Mouse (Mus musculus) small intestine, adult 2 months (tissue): ENCODE data around the gene 3830406C13Rik. TPM values are rescaled to one million over a fixed set of nuclear protein-coding genes. Genes with fewer than 3 reads are reported as not detected.

Experiments
- H3K27ac ChIP-seq: fragments of 200-500 bp; 2 replicates; pipeline ENCODE4 v1.5.1; 2012; ENCODE audit warnings: low read depth, low read length, control low read depth, inconsistent platforms; ENCODE audit not compliant: insufficient read depth
- H3K27me3 ChIP-seq: fragments of 200-500 bp; 2 replicates; pipeline ENCODE4 v1.6.1; 2012; ENCODE audit warnings: mild to moderate bottlenecking, moderate library complexity, low read length, inconsistent platforms; ENCODE audit not compliant: control insufficient read depth, insufficient read depth
- H3K36me3 ChIP-seq: fragments of 200-500 bp; 2 replicates; pipeline ENCODE4 v1.6.1; 2012; ENCODE audit warnings: mild to moderate bottlenecking, low read length, control low read depth, inconsistent platforms; ENCODE audit not compliant: control insufficient read depth, insufficient read depth
- H3K4me1 ChIP-seq: fragments of 200-500 bp; 2 replicates; pipeline ENCODE4 v1.6.1; 2012; ENCODE audit warnings: low read length, inconsistent platforms, mixed read lengths; ENCODE audit not compliant: control insufficient read depth, insufficient read depth, insufficient read length
- H3K4me3 ChIP-seq: fragments of 200-500 bp; 2 replicates; pipeline ENCODE4 v1.5.1; 2012; ENCODE audit warnings: low read depth, mild to moderate bottlenecking, control low read depth, inconsistent platforms, low read length, moderate library complexity
- CTCF ChIP-seq: fragments of 200-500 bp; IDR thresholded peaks from 2 replicates; pipeline ENCODE4 v1.5.1; 2012; ENCODE audit warnings: low read depth, mild to moderate bottlenecking, control low read depth, inconsistent platforms, low read length, moderate library complexity, mixed read lengths; ENCODE audit not compliant: insufficient replicate concordance, insufficient read length; ENCODE audit errors: extremely low read depth
- POLR2A ChIP-seq: fragments of 200-500 bp; IDR thresholded peaks from 2 replicates; pipeline ENCODE4 v1.6.1; 2012; ENCODE audit warnings: low read depth, mild to moderate bottlenecking, control low read depth, inconsistent platforms, low read length, moderate library complexity
- WGBS: fragments of 180-500 bp; shearing (Covaris S2); methylation state at CpG from one replicate; pipeline ENCODE4 v1.1.7; 2018; 5-methylcytosine and 5-hydroxymethylcytosine counted together
- polyA plus RNA-seq: library from polyadenylated mRNA; depleted of rRNA; stranded (reverse); fragments of >200 nt; gene quantifications from 2 replicates; pipeline ENCODE4 v1.2.3, GENCODE M21; 2012; rRNA removed

3830406C13Rik gene
- polyA plus RNA-seq, 1 experiment, result 0.76 TPM

DNA sequence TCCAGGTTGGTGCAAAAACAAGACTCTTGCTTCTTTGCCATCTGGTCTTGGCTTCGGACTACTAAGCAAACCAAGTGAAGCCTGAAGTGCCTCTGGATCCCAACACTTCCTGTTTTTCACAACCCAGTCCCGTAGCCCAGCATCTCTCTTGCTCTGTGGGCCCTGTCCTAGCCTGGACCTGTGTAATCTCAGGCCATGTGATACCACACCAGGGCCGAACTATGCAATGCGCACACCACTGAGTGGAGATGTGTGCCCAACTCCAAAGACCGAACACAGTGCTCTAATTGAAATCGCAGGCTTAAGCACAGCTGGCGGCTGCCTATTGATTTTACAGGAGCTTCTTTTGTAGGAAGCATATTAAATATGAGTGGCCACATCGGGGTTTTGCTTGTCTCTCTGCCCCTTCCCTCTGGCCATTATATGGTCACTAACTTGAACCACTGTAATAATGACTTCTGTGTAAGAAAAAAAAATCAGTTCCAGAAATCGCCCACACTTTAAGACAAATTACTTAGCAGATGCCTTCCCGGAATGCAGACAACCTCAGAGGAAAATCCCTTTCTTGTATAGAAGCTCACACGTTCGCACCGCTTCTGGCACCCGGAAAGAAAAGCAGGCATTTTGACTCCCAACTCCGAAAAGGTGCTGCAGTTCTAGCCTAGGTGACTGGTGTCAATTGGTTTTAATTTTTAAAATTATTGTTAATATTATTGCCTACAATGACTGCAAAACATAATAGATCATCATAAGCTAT, 65.5 kb downstream of the 3830406C13Rik start:
- Histone ChIP-seq H3K27ac (no peak overlapping the region), H3K36me3 (no peaks in the 10 kb centered on the region), H3K27me3 (peaks cover 52% of the 10 kb centered on the region), H3K4me1 (no peaks in the 10 kb centered on the region), H3K4me3 (no peak overlapping the region)
- 14% methylated on average over 15 of the region's 15 CpGs for WGBS
- TF ChIP-seq POLR2A, result no peak
- TF ChIP-seq CTCF, result no peak

DNA sequence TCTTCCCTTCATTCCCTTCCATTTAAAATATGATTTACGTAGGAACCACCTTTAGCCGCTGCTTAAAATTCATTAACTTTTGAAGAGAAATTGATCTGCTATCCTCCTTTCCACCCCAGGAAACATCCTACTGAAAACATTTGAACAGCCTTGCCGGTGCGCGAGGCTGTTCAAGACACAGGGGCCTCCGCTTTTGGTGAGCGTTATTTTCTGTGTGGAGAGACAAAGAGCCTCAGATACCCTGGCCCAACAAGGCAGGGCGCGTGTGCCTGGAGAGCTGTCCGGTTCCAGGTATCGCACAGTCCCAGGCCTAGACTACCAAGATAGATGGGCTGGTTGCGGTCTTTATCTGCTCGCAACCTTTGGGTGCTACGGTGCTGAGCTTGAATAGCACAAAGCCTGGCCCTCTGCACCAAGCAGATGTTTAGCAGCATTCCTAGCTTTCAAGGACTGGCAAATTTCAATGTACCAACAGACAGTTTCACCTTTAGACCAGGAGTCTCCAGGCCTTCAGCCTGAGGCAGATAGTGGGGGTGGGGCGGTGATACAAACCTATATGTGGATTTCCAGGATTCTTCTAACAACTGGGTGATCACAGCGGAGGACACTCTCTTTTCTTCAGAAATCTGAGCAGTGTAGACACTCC, 66.4 kb downstream of the 3830406C13Rik start:
- Histone ChIP-seq H3K27me3 (peaks cover 43% of the 10 kb centered on the region), H3K36me3 (no peaks in the 10 kb centered on the region), H3K4me3 (no peak overlapping the region), H3K4me1 (no peaks in the 10 kb centered on the region), H3K27ac (no peak overlapping the region)
- 16% methylated on average over 16 of the region's 16 CpGs for WGBS
- TF ChIP-seq CTCF, result no peak
- no peak for TF ChIP-seq POLR2A

Other genes starting within 250 kb of the 3830406C13Rik start
- 0.04 TPM in 1 of 2 replicates, not detected in the other for gene Gm49355, start 197 bp upstream of the 3830406C13Rik start, polyA plus RNA-seq
- gene Fezf2, start 64.0 kb downstream of the 3830406C13Rik start, polyA plus RNA-seq, result not detected in 2 replicates